Mouse (Mus musculus): ENCODE results near the gene Ptpn22. TPM values are rescaled to one million over a fixed set of nuclear protein-coding genes. Genes with fewer than 3 reads are reported as not detected.
"Not testable (repeated sequence)": the region's sequence is repeated elsewhere in the genome, so short reads cannot be mapped to it uniquely, and the experiment has no call there.

Ptpn22 gene
- polyA plus RNA-seq, 1 experiment = 6.3 TPM

- H3K36me3 ChIP-seq (ENCODE audit: control insufficient read depth, insufficient read depth, low read length) = no peaks in the 10 kb centered on the region; the same call in 1 of the 2 replicates
- no peak for TF ChIP-seq CTCF (IDR thresholded peaks at IDR 0.05; ENCODE audit: extremely low read depth, insufficient read length, insufficient replicate concordance, low read depth, low read length)
- TF ChIP-seq POLR2A (IDR thresholded peaks at IDR 0.05; ENCODE audit: low read depth, low read length) = no peak
- H3K4me1 ChIP-seq (ENCODE audit: control insufficient read depth, insufficient read depth, insufficient read length, low read length) = peaks cover 9% of the 10 kb centered on the region; the same call in 1 of the 2 replicates
- no peaks in the 10 kb centered on the region for H3K27me3 ChIP-seq (ENCODE audit: control insufficient read depth, insufficient read depth, low read length)
- peak within 1 kb of the TSS; percentile 76 for H3K27ac ChIP-seq (ENCODE audit: insufficient read depth, low read depth, low read length)
- peak within 1 kb of the TSS; percentile 4; the same call in 1 of the 2 replicates for H3K4me3 ChIP-seq (ENCODE audit: low read depth, low read length)
Observed at GRCm38 (mm10) chr3:103832426-103832825, 27.2 kb upstream of the Ptpn22 start, which contains the start of gene Bcl2l15. TSS of gene Bcl2l15 (plus strand) at chr3:103832601.

- 26% methylated on average over 2 of the region's 2 CpGs for WGBS
- TF ChIP-seq POLR2A (IDR thresholded peaks at IDR 0.05; ENCODE audit: low read depth, low read length) (no peak), CTCF (IDR thresholded peaks at IDR 0.05; ENCODE audit: extremely low read depth, insufficient read length, insufficient replicate concordance, low read depth, low read length) (no peak)
- Histone ChIP-seq H3K36me3 (ENCODE audit: control insufficient read depth, insufficient read depth, low read length) (peaks cover 3% of the 10 kb centered on the region; the same call in 1 of the 2 replicates), H3K27ac (ENCODE audit: insufficient read depth, low read depth, low read length) (no peak overlapping the region), H3K4me1 (ENCODE audit: control insufficient read depth, insufficient read depth, insufficient read length, low read length) (peaks cover 9% of the 10 kb centered on the region; the same call in 1 of the 2 replicates), H3K4me3 (ENCODE audit: low read depth, low read length) (no peak overlapping the region), H3K27me3 (ENCODE audit: control insufficient read depth, insufficient read depth, low read length) (no peaks in the 10 kb centered on the region)
Observed at GRCm38 (mm10) chr3:103834001-103834400, 25.6 kb upstream of the Ptpn22 start.

GRCm38 (mm10) chr3:103835272-103835950 lies 24.2 kb upstream of the Ptpn22 start:
- Histone ChIP-seq H3K27ac (ENCODE audit: insufficient read depth, low read depth, low read length) (no peak overlapping the region), H3K36me3 (ENCODE audit: control insufficient read depth, insufficient read depth, low read length) (peaks cover 7% of the 10 kb centered on the region), H3K4me3 (ENCODE audit: low read depth, low read length) (no peak overlapping the region), H3K27me3 (ENCODE audit: control insufficient read depth, insufficient read depth, low read length) (no peaks in the 10 kb centered on the region), H3K4me1 (ENCODE audit: control insufficient read depth, insufficient read depth, insufficient read length, low read length) (peaks cover 9% of the 10 kb centered on the region; the same call in 1 of the 2 replicates)
- no peak for TF ChIP-seq CTCF (IDR thresholded peaks at IDR 0.05; ENCODE audit: extremely low read depth, insufficient read length, insufficient replicate concordance, low read depth, low read length)
- TF ChIP-seq POLR2A (IDR thresholded peaks at IDR 0.05; ENCODE audit: low read depth, low read length) = no peak
- 76% methylated on average over 6 of the region's 6 CpGs for WGBS

- TF ChIP-seq POLR2A (IDR thresholded peaks at IDR 0.05; ENCODE audit: low read depth, low read length) (no peak), CTCF (IDR thresholded peaks at IDR 0.05; ENCODE audit: extremely low read depth, insufficient read length, insufficient replicate concordance, low read depth, low read length) (no peak)
- 64% methylated on average over 10 of the region's 10 CpGs for WGBS
- no peaks in the 10 kb centered on the region for H3K27me3 ChIP-seq (ENCODE audit: control insufficient read depth, insufficient read depth, low read length)
Observed at GRCm38 (mm10) chr3:103835951-103836310, 23.7 kb upstream of the Ptpn22 start.

GRCm38 (mm10) chr3:103836453-103836852 lies 23.1 kb upstream of the Ptpn22 start:
- Histone ChIP-seq H3K27ac (ENCODE audit: insufficient read depth, low read depth, low read length) (no peak overlapping the region), H3K27me3 (ENCODE audit: control insufficient read depth, insufficient read depth, low read length) (no peaks in the 10 kb centered on the region), H3K36me3 (ENCODE audit: control insufficient read depth, insufficient read depth, low read length) (peaks cover 7% of the 10 kb centered on the region), H3K4me3 (ENCODE audit: low read depth, low read length) (no peak overlapping the region), H3K4me1 (ENCODE audit: control insufficient read depth, insufficient read depth, insufficient read length, low read length) (peaks cover 9% of the 10 kb centered on the region; the same call in 1 of the 2 replicates)
- TF ChIP-seq CTCF (IDR thresholded peaks at IDR 0.05; ENCODE audit: extremely low read depth, insufficient read length, insufficient replicate concordance, low read depth, low read length) (no peak), POLR2A (IDR thresholded peaks at IDR 0.05; ENCODE audit: low read depth, low read length) (no peak)
- 84% methylated on average over 5 of the region's 5 CpGs for WGBS

More at GRCm38 (mm10) chr3:103835951-103836310, 23.7 kb upstream of the Ptpn22 start:
- Histone ChIP-seq H3K4me1 (ENCODE audit: control insufficient read depth, insufficient read depth, insufficient read length, low read length) (peaks cover 9% of the 10 kb centered on the region; the same call in 1 of the 2 replicates), H3K4me3 (ENCODE audit: low read depth, low read length) (no peak overlapping the region; the same call in 1 of the 2 replicates), H3K27ac (ENCODE audit: insufficient read depth, low read depth, low read length) (no peak overlapping the region), H3K36me3 (ENCODE audit: control insufficient read depth, insufficient read depth, low read length) (peaks cover 7% of the 10 kb centered on the region)

GRCm38 (mm10) chr3:103839711-103840110 lies 19.9 kb upstream of the Ptpn22 start:
- no peak overlapping the region for H3K4me3 ChIP-seq (ENCODE audit: low read depth, low read length)
- WGBS = 97% methylated on average over 6 of the region's 6 CpGs
- H3K36me3 ChIP-seq (ENCODE audit: control insufficient read depth, insufficient read depth, low read length) = peaks cover 16% of the 10 kb centered on the region
- H3K27me3 ChIP-seq (ENCODE audit: control insufficient read depth, insufficient read depth, low read length) = no peaks in the 10 kb centered on the region
- H3K4me1 ChIP-seq (ENCODE audit: control insufficient read depth, insufficient read depth, insufficient read length, low read length) = peaks cover 7% of the 10 kb centered on the region; the same call in 1 of the 2 replicates
- TF ChIP-seq CTCF (IDR thresholded peaks at IDR 0.05; ENCODE audit: extremely low read depth, insufficient read length, insufficient replicate concordance, low read depth, low read length) = no peak
- TF ChIP-seq POLR2A (IDR thresholded peaks at IDR 0.05; ENCODE audit: low read depth, low read length) = no peak
- H3K27ac ChIP-seq (ENCODE audit: insufficient read depth, low read depth, low read length) = no peak overlapping the region

- H3K27ac ChIP-seq (ENCODE audit: insufficient read depth, low read depth, low read length); H3K4me1 ChIP-seq (ENCODE audit: control insufficient read depth, insufficient read depth, insufficient read length, low read length); H3K27me3 ChIP-seq (ENCODE audit: control insufficient read depth, insufficient read depth, low read length); H3K4me3 ChIP-seq (ENCODE audit: low read depth, low read length): not testable (repeated sequence)
- WGBS = 90% methylated on average over 3 of the region's 3 CpGs
- peaks cover 16% of the 10 kb centered on the region for H3K36me3 ChIP-seq (ENCODE audit: control insufficient read depth, insufficient read depth, low read length)
Observed at GRCm38 (mm10) chr3:103840195-103840594, 19.4 kb upstream of the Ptpn22 start.

- H3K27ac ChIP-seq (ENCODE audit: insufficient read depth, low read depth, low read length); H3K27me3 ChIP-seq (ENCODE audit: control insufficient read depth, insufficient read depth, low read length); H3K4me1 ChIP-seq (ENCODE audit: control insufficient read depth, insufficient read depth, insufficient read length, low read length); H3K4me3 ChIP-seq (ENCODE audit: low read depth, low read length): not testable (repeated sequence)
- 95% methylated on average over 7 of the region's 7 CpGs for WGBS
- peaks cover 18% of the 10 kb centered on the region for H3K36me3 ChIP-seq (ENCODE audit: control insufficient read depth, insufficient read depth, low read length)
Observed at GRCm38 (mm10) chr3:103840946-103841345, 18.6 kb upstream of the Ptpn22 start.
